Mouse (Mus musculus): ENCODE measurements around the gene Rad54l. TPM values are rescaled to one million over a fixed set of nuclear protein-coding genes. Genes with fewer than 3 reads are reported as not detected.
A peak's percentile ranks its signal among the peaks of the same experiment; 100 is the strongest.

Gene Rad54l
- polyA plus RNA-seq, 1 experiment from 2014 or later, result 57.3 TPM

- no peak overlapping the region for H3K4me3 ChIP-seq
- H3K27me3 ChIP-seq (ENCODE audit: insufficient read depth, poor library complexity, severe bottlenecking), result no peaks in the 10 kb centered on the region
- H3K36me3 ChIP-seq, result peaks cover 61% of the 10 kb centered on the region
- peaks cover 21% of the 10 kb centered on the region for H3K4me1 ChIP-seq (replicated peaks)
- 94% methylated on average over 15 of the region's 15 CpGs for WGBS
- no peak overlapping the region for H3K27ac ChIP-seq
- DNase-seq (ENCODE audit: low spot score), result no peak
- no peaks in the 10 kb centered on the region for H3K9me3 ChIP-seq
Measured at GRCm38 (mm10) chr4:116152702-116153101, 29.2 kb upstream of the Rad54l start.

- Histone ChIP-seq H3K9me3 (no peaks in the 10 kb centered on the region), H3K4me1 (replicated peaks) (peaks cover 21% of the 10 kb centered on the region), H3K27ac (peak within 1 kb of the TSS; percentile 97), H3K36me3 (peaks cover 47% of the 10 kb centered on the region), H3K4me3 (peak within 1 kb of the TSS; percentile 81), H3K27me3 (ENCODE audit: insufficient read depth, poor library complexity, severe bottlenecking) (no peaks in the 10 kb centered on the region)
- no peak for DNase-seq (ENCODE audit: low spot score)
- 81% methylated on average over 6 of the region's 6 CpGs for WGBS
Measured at GRCm38 (mm10) chr4:116151238-116151637, 27.7 kb upstream of the Rad54l start, which contains the start of gene Lurap1. TSS of gene Lurap1 (minus strand) at chr4:116151338.

DNA sequence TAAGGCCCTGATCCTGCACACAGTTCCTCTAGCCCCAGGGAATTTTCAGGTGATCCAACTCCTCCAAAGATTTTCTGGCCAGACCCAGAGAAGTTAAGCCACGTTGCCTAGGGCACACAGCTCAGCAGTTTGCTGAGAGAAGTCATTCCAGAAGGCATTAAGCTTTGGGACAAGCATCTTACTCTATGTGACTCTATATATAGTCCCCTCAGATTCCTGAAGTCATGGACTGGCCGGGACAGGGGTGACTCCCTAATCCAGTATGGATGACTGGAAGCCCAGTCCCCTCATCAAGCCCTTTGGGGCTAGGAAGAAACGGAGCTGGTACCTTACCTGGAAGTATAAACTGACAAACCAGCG lies 27.4 kb upstream of the Rad54l start:
- peak overlapping the region; percentile 81 for H3K4me3 ChIP-seq
- WGBS, result 31% methylated on average over 4 of the region's 4 CpGs
- no peak for DNase-seq (ENCODE audit: low spot score)
- H3K4me1 ChIP-seq (replicated peaks), result peaks cover 21% of the 10 kb centered on the region
- peak overlapping the region; percentile 97 for H3K27ac ChIP-seq
- no peaks in the 10 kb centered on the region for H3K9me3 ChIP-seq
- no peaks in the 10 kb centered on the region for H3K27me3 ChIP-seq (ENCODE audit: insufficient read depth, poor library complexity, severe bottlenecking)
- peaks cover 43% of the 10 kb centered on the region for H3K36me3 ChIP-seq

- H3K9me3 ChIP-seq, result no peaks in the 10 kb centered on the region
Measured at GRCm38 (mm10) chr4:116150156-116150861, 26.8 kb upstream of the Rad54l start.

GRCm38 (mm10) chr4:116149812-116150155 lies 26.3 kb upstream of the Rad54l start:
- peaks cover 22% of the 10 kb centered on the region for H3K4me1 ChIP-seq (replicated peaks)
- 23% methylated on average over 6 of the region's 6 CpGs for WGBS

More at GRCm38 (mm10) chr4:116150156-116150861, 26.8 kb upstream of the Rad54l start:
- peak; percentile 77 for DNase-seq (ENCODE audit: low spot score)
- H3K4me1 ChIP-seq (replicated peaks), result peaks cover 21% of the 10 kb centered on the region
- H3K4me3 ChIP-seq, result peak overlapping the region; percentile 81
- peak overlapping the region; percentile 97 for H3K27ac ChIP-seq
- no peaks in the 10 kb centered on the region; the same call in 1 of the 2 replicates for H3K27me3 ChIP-seq (ENCODE audit: insufficient read depth, poor library complexity, severe bottlenecking)
- peaks cover 37% of the 10 kb centered on the region for H3K36me3 ChIP-seq
- under 1% methylated on average over 73 of the region's 73 CpGs for WGBS

DNA sequence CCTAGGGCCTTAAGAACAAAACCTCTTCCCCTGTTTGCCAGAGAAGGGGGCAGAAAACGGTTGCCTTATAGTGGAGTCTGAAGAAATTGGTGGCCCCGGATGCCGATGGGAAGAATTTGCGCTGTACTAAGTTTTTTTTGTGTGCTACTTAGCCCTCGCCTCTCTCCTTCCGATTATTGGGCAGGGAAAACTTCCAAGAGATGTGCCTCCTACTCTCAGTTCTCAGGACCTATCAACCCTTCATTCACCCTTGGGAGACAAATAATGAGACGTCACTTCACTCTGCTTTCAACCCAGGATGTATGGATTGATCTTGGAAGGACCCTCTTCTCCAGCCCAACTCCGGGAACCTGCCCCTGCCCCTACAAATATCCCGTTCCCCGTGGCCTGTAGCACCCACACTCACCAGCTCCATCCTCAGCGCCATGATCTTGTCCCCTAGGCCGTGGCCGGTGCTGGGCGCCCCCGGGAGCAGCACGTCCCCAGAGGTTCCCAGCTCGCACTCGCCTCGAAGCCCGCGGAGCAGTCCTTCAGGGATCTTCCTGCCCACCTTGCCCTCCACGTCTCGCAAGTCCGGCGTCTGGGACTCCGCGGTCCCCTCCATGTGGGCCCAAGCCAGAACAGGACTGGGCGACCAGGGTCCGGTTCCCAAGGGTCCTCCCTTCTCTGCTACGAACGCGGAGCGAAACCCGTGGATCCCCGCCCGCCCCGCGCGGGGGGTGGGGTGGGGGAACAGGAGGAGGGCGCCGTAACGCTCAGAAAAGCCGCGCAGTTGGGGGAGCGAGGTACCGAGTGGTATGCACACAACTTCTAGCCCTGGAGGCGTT lies 20.6 kb upstream of the Rad54l start:
- peak overlapping the region; percentile 81 for H3K27ac ChIP-seq
- H3K27me3 ChIP-seq (ENCODE audit: insufficient read depth, poor library complexity, severe bottlenecking), result peaks cover 35% of the 10 kb centered on the region
- H3K9me3 ChIP-seq, result no peaks in the 10 kb centered on the region
- no peaks in the 10 kb centered on the region for H3K36me3 ChIP-seq
- H3K4me3 ChIP-seq, result peak overlapping the region; percentile 68
- H3K4me1 ChIP-seq (replicated peaks), result peaks cover 34% of the 10 kb centered on the region
- DNase-seq (ENCODE audit: low spot score), result peak; percentile 62
- under 1% methylated on average over 47 of the region's 47 CpGs for WGBS

More at GRCm38 (mm10) chr4:116149812-116150155, 26.3 kb upstream of the Rad54l start:
- H3K27me3 ChIP-seq (ENCODE audit: insufficient read depth, poor library complexity, severe bottlenecking), result peaks cover 4% of the 10 kb centered on the region; the same call in 1 of the 2 replicates
- no peak for DNase-seq (ENCODE audit: low spot score)
- peak overlapping the region; percentile 81 for H3K4me3 ChIP-seq
- H3K36me3 ChIP-seq, result peaks cover 32% of the 10 kb centered on the region
- no peaks in the 10 kb centered on the region for H3K9me3 ChIP-seq
- peak overlapping the region; percentile 97 for H3K27ac ChIP-seq

DNA sequence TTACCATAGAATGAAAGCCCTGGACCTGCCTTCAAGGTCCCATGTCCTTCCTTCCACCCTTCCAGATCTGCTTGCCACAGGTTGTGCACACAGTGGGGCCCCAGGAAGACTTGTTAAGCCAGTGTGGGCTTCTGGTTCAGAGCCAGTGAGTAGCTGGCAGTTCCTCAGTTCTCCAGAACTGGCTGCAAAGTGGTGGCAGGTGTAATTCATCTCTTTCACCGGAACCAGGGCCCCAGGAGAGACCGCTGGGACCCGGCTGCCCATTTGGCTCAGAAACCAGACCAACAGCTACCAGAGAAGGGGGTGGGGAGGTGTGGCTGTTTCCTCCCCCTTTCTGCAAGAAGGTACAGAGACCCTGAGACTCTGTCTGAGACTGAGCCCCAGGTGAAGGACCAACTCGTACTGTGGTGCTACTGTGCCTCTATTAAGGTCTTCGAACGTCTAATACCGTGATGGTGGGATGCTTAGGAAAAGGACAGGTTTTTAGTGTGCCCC lies 19.9 kb upstream of the Rad54l start:
- 13% methylated on average over 7 of the region's 7 CpGs for WGBS
- Histone ChIP-seq H3K9me3 (no peaks in the 10 kb centered on the region), H3K27me3 (ENCODE audit: insufficient read depth, poor library complexity, severe bottlenecking) (peaks cover 35% of the 10 kb centered on the region), H3K4me3 (peak overlapping the region; percentile 68), H3K36me3 (no peaks in the 10 kb centered on the region), H3K27ac (no peak overlapping the region), H3K4me1 (replicated peaks) (peaks cover 34% of the 10 kb centered on the region)
- no peak for DNase-seq (ENCODE audit: low spot score)

GRCm38 (mm10) chr4:116142269-116142668 lies 18.8 kb upstream of the Rad54l start:
- H3K9me3 ChIP-seq, result no peaks in the 10 kb centered on the region
- peaks cover 35% of the 10 kb centered on the region for H3K27me3 ChIP-seq (ENCODE audit: insufficient read depth, poor library complexity, severe bottlenecking)
- DNase-seq (ENCODE audit: low spot score), result no peak
- no peaks in the 10 kb centered on the region for H3K36me3 ChIP-seq
- H3K27ac ChIP-seq, result no peak overlapping the region
- 66% methylated on average over 7 of the region's 7 CpGs for WGBS
- peaks cover 37% of the 10 kb centered on the region for H3K4me1 ChIP-seq (replicated peaks)
- H3K4me3 ChIP-seq, result no peak overlapping the region

GRCm38 (mm10) chr4:116141736-116142135 lies 18.2 kb upstream of the Rad54l start:
- Histone ChIP-seq H3K27me3 (ENCODE audit: insufficient read depth, poor library complexity, severe bottlenecking) (peaks cover 35% of the 10 kb centered on the region), H3K4me1 (replicated peaks) (peaks cover 39% of the 10 kb centered on the region), H3K4me3 (no peak overlapping the region), H3K27ac (no peak overlapping the region), H3K36me3 (no peaks in the 10 kb centered on the region), H3K9me3 (no peaks in the 10 kb centered on the region)
- 50% methylated on average over 1 of the region's 1 CpGs for WGBS
- DNase-seq (ENCODE audit: low spot score), result no peak

DNA sequence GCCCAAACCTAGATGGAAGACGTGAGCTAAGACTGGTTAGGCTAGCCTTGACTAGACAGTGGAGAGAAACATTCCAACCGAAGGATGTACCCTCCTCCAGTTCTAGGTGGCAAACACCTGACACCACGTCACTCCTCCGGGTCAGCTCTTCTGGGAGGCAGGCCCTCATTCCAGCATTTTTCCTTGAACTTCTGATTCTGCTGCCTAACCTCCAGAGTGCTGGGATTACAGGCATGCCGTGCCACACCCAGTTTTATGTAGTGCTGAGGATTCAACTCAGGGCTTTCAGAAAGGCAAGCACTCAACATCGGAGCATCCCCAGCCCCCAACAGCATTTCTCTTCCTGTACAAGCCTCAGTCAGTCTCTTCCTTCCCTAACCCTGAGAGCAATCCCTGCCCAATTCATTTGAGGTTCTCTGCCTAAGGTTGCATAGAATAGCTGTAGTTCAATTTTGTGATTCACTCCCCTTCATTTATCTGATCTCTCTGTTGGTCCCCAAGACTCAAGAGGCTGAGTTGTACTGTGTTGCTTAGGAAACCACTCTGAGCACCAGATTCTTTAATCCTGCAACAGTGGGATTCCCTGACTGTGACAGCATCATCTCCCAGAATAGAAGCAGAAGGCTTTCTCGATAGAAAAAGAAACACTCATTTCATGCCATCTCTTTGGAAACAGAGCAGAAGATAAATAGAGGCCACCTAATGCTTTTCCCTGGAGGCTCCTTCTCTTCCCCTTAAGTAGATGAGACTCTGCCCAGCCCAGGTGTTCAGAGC lies 17.5 kb upstream of the Rad54l start:
- H3K9me3 ChIP-seq, result no peaks in the 10 kb centered on the region
- H3K27me3 ChIP-seq (ENCODE audit: insufficient read depth, poor library complexity, severe bottlenecking), result peaks cover 35% of the 10 kb centered on the region
- 0 out of 2 replicates have a peak, but pooled peaks cover 3% of the 10 kb centered on the region for H3K36me3 ChIP-seq
- H3K4me1 ChIP-seq (replicated peaks), result peaks cover 39% of the 10 kb centered on the region
- no peak overlapping the region for H3K27ac ChIP-seq
- no peak overlapping the region for H3K4me3 ChIP-seq
- DNase-seq (ENCODE audit: low spot score), result no peak
- 85% methylated on average over 7 of the region's 7 CpGs for WGBS

DNA sequence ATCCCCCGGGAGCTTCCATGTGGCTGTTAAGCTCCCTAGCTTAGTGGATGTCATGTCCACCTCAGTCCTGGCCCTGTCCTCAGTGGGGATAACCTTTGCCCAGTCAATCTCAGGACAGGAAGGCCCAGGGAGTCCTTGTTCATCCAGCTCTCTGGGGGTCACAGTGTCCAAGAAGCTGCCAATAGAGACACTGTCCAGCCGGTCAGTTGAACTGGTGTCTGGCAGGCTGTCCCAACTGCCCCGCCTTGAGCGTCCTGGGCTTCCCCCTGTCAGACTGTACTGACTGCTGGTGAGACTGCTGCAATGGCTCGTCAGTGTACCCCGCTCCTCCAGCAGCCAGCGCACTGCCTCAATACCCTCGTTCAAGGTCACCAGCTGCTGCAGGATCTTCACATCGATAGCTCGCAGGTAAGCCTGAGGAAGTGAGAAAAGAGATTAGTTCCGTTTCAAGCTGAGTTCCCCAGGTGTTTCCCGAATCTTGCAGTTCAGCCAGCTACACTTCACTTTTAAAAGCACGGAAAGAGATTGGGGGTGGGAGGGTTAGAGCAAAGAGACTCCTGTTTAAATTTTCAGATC lies 14.0 kb upstream of the Rad54l start:
- WGBS, result 55% methylated on average over 13 of the region's 13 CpGs
- Histone ChIP-seq H3K27me3 (ENCODE audit: insufficient read depth, poor library complexity, severe bottlenecking) (peaks cover 10% of the 10 kb centered on the region), H3K9me3 (no peaks in the 10 kb centered on the region), H3K27ac (no peak overlapping the region), H3K4me3 (no peak overlapping the region), H3K4me1 (replicated peaks) (peaks cover 23% of the 10 kb centered on the region), H3K36me3 (0 out of 2 replicates have a peak, but pooled peaks cover 3% of the 10 kb centered on the region)
- no peak for DNase-seq (ENCODE audit: low spot score)

- Histone ChIP-seq H3K4me1 (replicated peaks) (peaks cover 8% of the 10 kb centered on the region), H3K9me3 (no peaks in the 10 kb centered on the region), H3K4me3 (no peak overlapping the region), H3K36me3 (peaks cover 7% of the 10 kb centered on the region; the same call in 1 of the 2 replicates), H3K27ac (no peak overlapping the region), H3K27me3 (ENCODE audit: insufficient read depth, poor library complexity, severe bottlenecking) (no peaks in the 10 kb centered on the region)
- DNase-seq (ENCODE audit: low spot score), result no peak
- 37% methylated on average over 2 of the region's 2 CpGs for whole genome bisulfite sequencing
Measured at GRCm38 (mm10) chr4:116134990-116135389, 11.5 kb upstream of the Rad54l start.
